ENCODE assay signal across 26 mouse cellular contexts in genomic region chr6:128793734-128794133, GRCm38 (mm10). TPM values are rescaled to one million over a fixed set of nuclear protein-coding genes. Genes with fewer than 3 reads are reported as not detected.
A peak's percentile ranks its signal among the peaks of the same experiment; 100 is the strongest.
DNase-seq lines count a peak whose midpoint lies in the region; ATAC-seq lines count a peak whose summit lies in the region.
"Had no signal": no experiment of that assay in that cellular context is flagged by ENCODE, and none has a peak within 500 bp of the region (broad histone marks: within the 10 kb centered on the region; RNA-seq: fewer than 3 reads in every experiment).

No protein-coding gene starts in this region.

- H3K9me3 ChIP-seq in kidney, embryonic 14.5 days (ENCODE audit: control insufficient read depth, low read length) = no peaks in the 10 kb centered on the region
- H3K9me3 ChIP-seq in liver, embryonic 11.5 days (ENCODE audit: control insufficient read depth, low read length) = no peaks in the 10 kb centered on the region
- H3K9me3 ChIP-seq in stomach, embryonic 15.5 days = no peaks in the 10 kb centered on the region
- H3K9me3 ChIP-seq in forebrain, embryonic 11.5 days (ENCODE audit: control insufficient read depth, low read length) = no peaks in the 10 kb centered on the region
- H3K9me3 ChIP-seq in embryonic facial prominence, embryonic 10.5 days = no peaks in the 10 kb centered on the region
- H3K9me3 ChIP-seq: embryonic facial prominence, embryonic 15.5 days; forebrain, embryonic 10.5 days; heart, embryonic 12.5 days; hindbrain, embryonic 15.5 days had no signal

- no peak overlapping the region for H3K4me2 ChIP-seq in kidney, embryonic 14.5 days (replicated peaks; ENCODE audit: low read depth, low read length)
- no peak overlapping the region for H3K4me2 ChIP-seq in liver, embryonic 11.5 days
- no peak overlapping the region for H3K4me2 ChIP-seq in stomach, embryonic 15.5 days
- no peak overlapping the region for H3K4me2 ChIP-seq in forebrain, embryonic 11.5 days (ENCODE audit: low read depth, low read length, severe bottlenecking)
- H3K4me2 ChIP-seq: embryonic facial prominence, embryonic 15.5 days; heart, embryonic 12.5 days; hindbrain, embryonic 15.5 days had no signal

- DNase-seq in kidney, adult 8-10 months = no peak
- DNase-seq in liver = peak; percentile 9
- DNase-seq in liver, embryonic 11.5 days (ENCODE audit: low spot score) = no peak
- peak; percentile 0 for DNase-seq in R1 (ENCODE audit: low read depth, low spot score)
- no peak for DNase-seq in forebrain, embryonic 11.5 days (ENCODE audit: low spot score)
- no peak for DNase-seq in embryonic facial prominence, embryonic 10.5 days (ENCODE audit: low spot score)
- DNase-seq: adrenal gland, adult 8-10 months; adrenal gland, postnatal 36 days; cerebellum, adult 2 months; cerebellum, postnatal 10 days; gastrocnemius, postnatal 10 days; heart, adult 2 months; heart, postnatal 36 days had no signal

- no peaks in the 10 kb centered on the region for H3K27me3 ChIP-seq in kidney, embryonic 14.5 days (ENCODE audit: control insufficient read depth, insufficient read depth, low read length)
- no peaks in the 10 kb centered on the region for H3K27me3 ChIP-seq in liver, embryonic 11.5 days (replicated peaks; ENCODE audit: control insufficient read depth, insufficient read depth, low read length)
- no peaks in the 10 kb centered on the region for H3K27me3 ChIP-seq in stomach, embryonic 15.5 days (replicated peaks)
- no peaks in the 10 kb centered on the region for H3K27me3 ChIP-seq in forebrain, embryonic 11.5 days (ENCODE audit: control insufficient read depth, insufficient read depth, low read length)
- H3K27me3 ChIP-seq in embryonic facial prominence, embryonic 10.5 days (replicated peaks; ENCODE audit: low read depth, poor library complexity, severe bottlenecking) = no peaks in the 10 kb centered on the region
- H3K27me3 ChIP-seq: CH12.LX; embryonic facial prominence, embryonic 15.5 days; heart, embryonic 12.5 days; hindbrain, embryonic 15.5 days had no signal

- ATAC-seq in kidney, embryonic 14.5 days (ENCODE audit: low FRiP score, low TSS enrichment) = peak; percentile 29; the same call in 1 of the 2 replicates
- no peak for ATAC-seq in liver, embryonic 11.5 days (replicated peaks; ENCODE audit: low FRiP score)
- peak; percentile 67 for ATAC-seq in stomach, embryonic 15.5 days (ENCODE audit: insufficient read depth, low FRiP score, low read depth)
- no peak for ATAC-seq in forebrain, embryonic 11.5 days (replicated peaks; ENCODE audit: low FRiP score)
- ATAC-seq: forebrain, embryonic 16.5 days had no signal

- no peak overlapping the region for H3K9ac ChIP-seq in kidney, embryonic 14.5 days (ENCODE audit: low read depth, low read length)
- H3K9ac ChIP-seq in liver, embryonic 11.5 days (ENCODE audit: low read depth, low read length) = no peak overlapping the region
- no peak overlapping the region for H3K9ac ChIP-seq in stomach, embryonic 15.5 days
- no peak overlapping the region for H3K9ac ChIP-seq in forebrain, embryonic 11.5 days (ENCODE audit: low read length)
- H3K9ac ChIP-seq: embryonic facial prominence, embryonic 15.5 days; heart, embryonic 12.5 days; hindbrain, embryonic 15.5 days had no signal

- H3K36me3 ChIP-seq in kidney, embryonic 14.5 days (ENCODE audit: control insufficient read depth, insufficient read depth, low read length) = no peaks in the 10 kb centered on the region
- H3K36me3 ChIP-seq in liver, embryonic 11.5 days (ENCODE audit: control insufficient read depth, insufficient read depth, low read length) = no peaks in the 10 kb centered on the region
- no peaks in the 10 kb centered on the region for H3K36me3 ChIP-seq in stomach, embryonic 15.5 days
- H3K36me3 ChIP-seq in forebrain, embryonic 11.5 days (ENCODE audit: control insufficient read depth, insufficient read depth, low read length) = no peaks in the 10 kb centered on the region
- H3K36me3 ChIP-seq in embryonic facial prominence, embryonic 10.5 days (replicated peaks) = no peaks in the 10 kb centered on the region
- H3K36me3 ChIP-seq: embryonic facial prominence, embryonic 15.5 days; forebrain, embryonic 10.5 days; heart, embryonic 12.5 days; hindbrain, embryonic 15.5 days had no signal

- no peak overlapping the region for H3K4me3 ChIP-seq in kidney, embryonic 14.5 days (ENCODE audit: low read length)
- no peak overlapping the region for H3K4me3 ChIP-seq in liver, embryonic 11.5 days (ENCODE audit: low read depth, low read length)
- H3K4me3 ChIP-seq in stomach, embryonic 15.5 days (replicated peaks) = no peak overlapping the region
- H3K4me3 ChIP-seq in forebrain, embryonic 11.5 days (ENCODE audit: low read depth, low read length) = no peak overlapping the region
- no peak overlapping the region for H3K4me3 ChIP-seq in embryonic facial prominence, embryonic 10.5 days
- H3K4me3 ChIP-seq: embryonic facial prominence, embryonic 15.5 days; erythroblast, embryonic 14.5 days; forebrain, embryonic 10.5 days; heart, adult 2 months; heart, embryonic 12.5 days; hindbrain, embryonic 15.5 days had no signal

- peaks cover 12% of the 10 kb centered on the region for H3K4me1 ChIP-seq in kidney, embryonic 14.5 days (ENCODE audit: control insufficient read depth, insufficient read depth, low read length)
- peaks cover 15% of the 10 kb centered on the region for H3K4me1 ChIP-seq in liver, embryonic 11.5 days (replicated peaks; ENCODE audit: control insufficient read depth, insufficient read depth, low read length)
- peaks cover 7% of the 10 kb centered on the region for H3K4me1 ChIP-seq in stomach, embryonic 15.5 days
- no peaks in the 10 kb centered on the region for H3K4me1 ChIP-seq in forebrain, embryonic 11.5 days (replicated peaks; ENCODE audit: control insufficient read depth, insufficient read depth, low read length)
- peaks cover 11% of the 10 kb centered on the region for H3K4me1 ChIP-seq in embryonic facial prominence, embryonic 10.5 days

- WGBS in kidney, embryonic 14.5 days = 6% methylated on average over 6 of the region's 6 CpGs
- 26% methylated on average over 6 of the region's 6 CpGs for WGBS in liver, embryonic 11.5 days
- WGBS in stomach, embryonic 15.5 days = 26% methylated on average over 6 of the region's 6 CpGs
- 81% methylated on average over 6 of the region's 6 CpGs for WGBS in forebrain, embryonic 11.5 days
- 62% methylated on average over 6 of the region's 6 CpGs for WGBS in embryonic facial prominence, embryonic 10.5 days

- H3K27ac ChIP-seq in kidney, embryonic 14.5 days (ENCODE audit: low read depth, low read length) = no peak overlapping the region
- no peak overlapping the region for H3K27ac ChIP-seq in liver, embryonic 11.5 days (ENCODE audit: low read depth, low read length)
- no peak overlapping the region; the same call in 1 of the 2 replicates for H3K27ac ChIP-seq in stomach, embryonic 15.5 days
- no peak overlapping the region for H3K27ac ChIP-seq in forebrain, embryonic 11.5 days (ENCODE audit: low read depth, low read length)
- H3K27ac ChIP-seq in embryonic facial prominence, embryonic 10.5 days (replicated peaks) = no peak overlapping the region
- H3K27ac ChIP-seq: embryonic facial prominence, embryonic 15.5 days; forebrain, embryonic 10.5 days; heart, adult 2 months; hindbrain, embryonic 15.5 days had no signal

RNA-seq across cellular contexts. Expression of gene Klrb1c, which starts 4.7 kb away (rescaled TPM):
- 0.61 TPM in 1 of 2 replicates, not detected in the other for polyA plus RNA-seq in kidney, embryonic 14.5 days (2014; fragmentation: Nextera tagmentation; extraction: Ambion mirVana)
- not detected in 2 replicates for polyA plus RNA-seq in liver, embryonic 11.5 days (2014; fragmentation: Nextera tagmentation; extraction: Ambion mirVana)
- 0.12 and 0.23 TPM in 2 replicates for polyA plus RNA-seq in stomach, embryonic 15.5 days (2015; fragmentation: Nextera tagmentation; extraction: Ambion mirVana)
- not detected in 2 replicates for polyA plus RNA-seq in forebrain, embryonic 11.5 days (2014; fragmentation: Nextera tagmentation; extraction: Ambion mirVana)
- not detected in 2 replicates for polyA plus RNA-seq in embryonic facial prominence, embryonic 10.5 days (2016; fragmentation: Nextera tagmentation; extraction: Ambion mirVana)
- polyA plus RNA-seq: cerebellum, adult 2 months; embryonic facial prominence, embryonic 11.5 days; erythroblast, embryonic 14.5 days; forebrain, embryonic 10.5 days; frontal cortex, adult 2 months; heart, embryonic 12.5 days; hindbrain, embryonic 11.5 days; hindbrain, embryonic 15.5 days had no signal

RNA-seq across cellular contexts. Expression of gene Gm44511, which starts 32.4 kb away (rescaled TPM):
- polyA plus RNA-seq in kidney, embryonic 14.5 days (2014; fragmentation: Nextera tagmentation; extraction: Ambion mirVana) = not detected in 2 replicates
- polyA plus RNA-seq in liver, embryonic 11.5 days (2014; fragmentation: Nextera tagmentation; extraction: Ambion mirVana) = not detected in 2 replicates
- 0.21 TPM in 1 of 2 replicates, not detected in the other for polyA plus RNA-seq in stomach, embryonic 15.5 days (2015; fragmentation: Nextera tagmentation; extraction: Ambion mirVana)
- polyA plus RNA-seq in forebrain, embryonic 11.5 days (2014; fragmentation: Nextera tagmentation; extraction: Ambion mirVana) = not detected in 2 replicates
- not detected in 2 replicates for polyA plus RNA-seq in embryonic facial prominence, embryonic 10.5 days (2016; fragmentation: Nextera tagmentation; extraction: Ambion mirVana)
- polyA plus RNA-seq: cerebellum, adult 2 months; embryonic facial prominence, embryonic 11.5 days; embryonic facial prominence, embryonic 15.5 days; erythroblast, embryonic 14.5 days; forebrain, embryonic 10.5 days; forebrain, embryonic 16.5 days; frontal cortex, adult 2 months; heart, embryonic 12.5 days; heart, embryonic 16.5 days; hindbrain, embryonic 11.5 days; hindbrain, embryonic 15.5 days had no signal

RNA-seq across cellular contexts. Expression of gene Klrb1b, which starts 32.4 kb away (rescaled TPM):
- not detected in 2 replicates for polyA plus RNA-seq in kidney, embryonic 14.5 days (2014; fragmentation: Nextera tagmentation; extraction: Ambion mirVana)
- not detected in 2 replicates for polyA plus RNA-seq in liver, embryonic 11.5 days (2014; fragmentation: Nextera tagmentation; extraction: Ambion mirVana)
- polyA plus RNA-seq in stomach, embryonic 15.5 days (2015; fragmentation: Nextera tagmentation; extraction: Ambion mirVana) = 0.35 and 0.60 TPM in 2 replicates
- not detected in 2 replicates for polyA plus RNA-seq in forebrain, embryonic 11.5 days (2014; fragmentation: Nextera tagmentation; extraction: Ambion mirVana)
- polyA plus RNA-seq in embryonic facial prominence, embryonic 10.5 days (2016; fragmentation: Nextera tagmentation; extraction: Ambion mirVana) = not detected in 2 replicates
- polyA plus RNA-seq: cerebellum, adult 2 months; embryonic facial prominence, embryonic 11.5 days; embryonic facial prominence, embryonic 15.5 days; forebrain, embryonic 10.5 days; forebrain, embryonic 16.5 days; frontal cortex, adult 2 months; heart, embryonic 12.5 days; hindbrain, embryonic 11.5 days; hindbrain, embryonic 15.5 days had no signal

Comparison
In these comparisons a context has a peak if more than half of its experiments do, and no peak if none do; other contexts are left out.
1. DNase-seq: peak in liver (single experiment) and R1 (single experiment); none in kidney, adult 8-10 months (0 of 2), liver, embryonic 11.5 days (single experiment), forebrain, embryonic 11.5 days (single experiment) and embryonic facial prominence, embryonic 10.5 days (single experiment).
2. ATAC-seq: peak in kidney, embryonic 14.5 days (single experiment) and stomach, embryonic 15.5 days (single experiment); none in liver, embryonic 11.5 days (single experiment) and forebrain, embryonic 11.5 days (single experiment).